Mouse (Mus musculus) cerebellum, postnatal 25 days (tissue): ENCODE results near the gene Olfr531.

Experiments
- DNase-seq, 2 experiments: peaks; one replicate each; pipeline ENCODE4 v3.0.0; 2021; ENCODE audit warnings: mixed read lengths in 2 of 2

Gene Olfr531

GRCm38 (mm10) chr7:140402818-140403217, at the start of gene Olfr531:
Olfr531 (minus strand) TSS chr7:140402918.
- DNase-seq, result no peak

DNA sequence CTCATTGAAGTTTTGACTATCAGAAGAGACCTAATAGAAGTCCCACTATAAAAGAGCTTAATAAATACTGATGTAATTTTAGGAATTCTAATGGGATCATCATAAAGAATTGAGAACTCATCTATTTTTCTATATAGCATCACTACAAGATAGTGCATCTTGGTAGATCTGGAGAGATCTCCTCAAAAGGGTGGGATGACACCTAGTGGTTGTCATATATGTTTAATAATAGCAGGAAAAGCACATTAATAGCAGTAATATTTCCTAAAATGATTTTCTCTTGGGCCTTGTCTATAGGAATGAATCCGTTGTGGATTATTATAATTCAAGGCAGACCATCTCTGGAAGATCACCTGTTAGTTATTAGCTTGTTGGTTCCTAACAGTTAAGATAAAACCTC, 40.4 kb upstream of the Olfr531 start:
- DNase-seq, result no peak

DNA sequence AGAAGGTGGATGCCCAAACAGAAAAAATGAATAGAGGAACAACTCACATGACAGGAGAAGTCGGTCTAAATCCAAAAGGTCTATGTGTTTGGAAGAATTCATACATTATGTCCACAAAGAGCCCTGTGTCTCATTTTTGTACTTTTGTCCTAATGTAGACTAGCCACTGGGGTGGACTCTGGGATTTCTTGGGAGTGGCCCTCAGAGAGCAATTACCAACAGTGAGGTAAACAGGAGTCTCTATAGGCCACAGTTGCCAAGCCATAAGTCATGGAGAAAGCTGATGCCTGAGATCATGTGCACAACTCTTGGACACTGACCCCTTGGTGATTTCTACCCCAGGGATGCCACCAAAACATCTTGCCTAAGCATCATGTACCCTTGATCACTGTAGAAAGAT, 18.8 kb upstream of the Olfr531 start, which contains the start of gene Olfr532:
Gene Olfr532 (minus strand): TSS at position 101 of the 400 bp plus-strand sequence.
- DNase-seq, result no peak

- no peak for DNase-seq
Observed at GRCm38 (mm10) chr7:140376911-140377310, 25.8 kb downstream of the Olfr531 start.

DNA sequence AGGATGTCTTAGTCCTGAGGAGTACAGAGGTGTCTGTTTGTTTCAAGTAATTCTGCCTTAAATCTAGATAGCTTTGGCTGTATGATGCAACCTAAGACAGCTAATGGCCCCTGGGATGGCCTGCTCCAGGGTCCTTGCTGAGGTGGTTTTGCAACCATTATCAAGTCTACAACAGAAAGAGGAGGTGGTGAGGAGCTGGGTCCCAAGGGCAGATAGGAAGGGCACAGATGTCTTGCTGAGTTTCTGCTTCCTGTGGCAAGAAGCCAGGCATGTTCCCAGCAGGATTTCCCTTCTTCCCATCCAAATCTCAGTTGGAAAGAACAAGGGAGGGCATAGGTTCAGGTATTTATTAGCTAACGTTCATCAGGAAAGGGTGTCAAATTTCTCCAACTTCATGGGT, 26.5 kb downstream of the Olfr531 start, which contains the start of gene Olfr530:
Gene Olfr530 (minus strand): TSS at position 101 of the 400 bp plus-strand sequence.
- no peak for DNase-seq

GRCm38 (mm10) chr7:140374300-140374699, 28.4 kb downstream of the Olfr531 start:
- no peak for DNase-seq

DNA sequence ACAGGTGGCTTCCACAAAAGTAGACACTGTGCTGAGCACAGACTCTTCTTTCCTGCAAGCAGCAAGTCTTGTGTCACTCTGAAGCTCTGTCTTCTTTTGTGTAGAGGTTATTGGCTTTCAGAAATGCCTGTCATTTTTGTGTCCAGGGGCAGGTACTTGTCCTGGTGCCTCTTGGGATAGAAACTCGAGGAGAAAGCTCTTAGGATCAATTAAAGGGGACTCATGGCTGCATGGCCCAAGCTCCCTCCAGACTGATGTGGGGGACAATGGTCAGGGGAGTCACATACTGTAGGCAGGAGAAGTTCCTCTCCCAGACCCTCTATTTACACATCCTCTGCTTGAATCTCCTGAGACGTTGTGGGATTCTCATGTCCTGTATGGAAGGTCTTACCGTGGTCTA, 41.1 kb downstream of the Olfr531 start, which contains the start of gene Olfr60:
Gene Olfr60 (minus strand): TSS at position 101 of the 400 bp plus-strand sequence.
- DNase-seq, result no peak
